Mouse (Mus musculus): Measurements from ENCODE around the gene Slc6a2.

Gene Slc6a2

DNA sequence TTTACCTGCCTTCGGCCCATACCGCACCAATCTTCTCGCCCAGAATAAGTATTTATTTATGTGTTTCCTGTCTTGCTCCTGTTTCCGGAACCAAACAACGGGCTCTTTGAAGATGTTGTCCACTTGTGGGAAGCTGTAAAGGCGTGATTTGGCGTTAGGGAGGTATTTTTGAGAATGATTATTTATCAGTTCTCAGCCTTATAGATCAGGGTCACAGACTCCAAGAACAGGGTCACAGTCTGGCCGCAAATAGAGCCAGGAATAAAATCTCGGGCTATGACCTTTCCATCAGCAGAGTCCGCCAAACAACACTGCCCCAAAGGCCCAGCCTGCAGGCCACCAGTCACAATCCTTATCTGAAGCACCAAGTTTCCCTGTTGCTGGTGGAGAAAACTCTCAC lies at the start of gene Slc6a2:
Gene Slc6a2, plus strand, starts transcription at position 301 of the 400 bp plus-strand sequence.
- in situ Hi-C loops (cut with MboI; ENCODE audit: unreplicated experiment in 2 of 2), result no loop called here

DNA sequence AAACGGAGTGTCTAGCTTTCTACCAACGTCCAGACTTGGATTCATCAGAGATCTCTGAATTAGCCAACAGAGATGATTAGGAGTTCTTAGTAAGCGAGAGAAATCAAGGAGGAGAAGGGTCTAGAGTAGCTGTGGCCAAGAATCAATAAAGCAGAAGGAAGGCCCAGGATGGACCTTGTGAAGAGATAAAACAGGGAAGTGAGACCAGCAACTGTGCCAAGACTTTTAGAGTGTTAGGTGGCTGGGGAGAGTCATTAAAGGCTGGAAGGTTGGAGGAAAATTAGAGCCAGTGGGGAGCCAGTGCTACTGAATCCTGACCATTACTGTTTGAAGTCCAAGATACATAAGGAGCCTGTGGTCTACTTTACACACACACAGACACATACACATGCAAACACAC lies 48.4 kb upstream of the Slc6a2 start:
- in situ Hi-C loops (cut with MboI; ENCODE audit: unreplicated experiment in 2 of 2), result no loop called here

DNA sequence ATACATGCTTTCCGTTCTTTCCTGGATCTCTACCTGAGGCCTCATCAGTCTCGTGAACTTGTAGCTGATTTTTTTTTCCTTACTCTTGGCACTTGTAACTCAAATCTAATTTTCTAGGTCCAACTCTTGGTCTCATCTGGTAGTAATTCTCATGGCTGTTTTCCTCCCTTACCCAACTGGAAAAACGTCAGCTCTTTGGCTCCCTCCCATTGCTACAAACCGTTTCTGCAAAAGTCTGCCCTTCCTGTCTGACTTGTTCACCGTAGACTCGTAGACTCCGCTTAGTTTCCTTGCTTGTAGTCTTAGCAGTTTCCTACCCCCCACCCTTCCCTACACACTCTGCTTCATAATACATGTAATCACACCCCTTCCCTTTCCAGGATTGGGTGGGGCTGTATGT lies 46.5 kb upstream of the Slc6a2 start:
- in situ Hi-C loops (cut with MboI; ENCODE audit: unreplicated experiment in 2 of 2), result no loop called here

DNA sequence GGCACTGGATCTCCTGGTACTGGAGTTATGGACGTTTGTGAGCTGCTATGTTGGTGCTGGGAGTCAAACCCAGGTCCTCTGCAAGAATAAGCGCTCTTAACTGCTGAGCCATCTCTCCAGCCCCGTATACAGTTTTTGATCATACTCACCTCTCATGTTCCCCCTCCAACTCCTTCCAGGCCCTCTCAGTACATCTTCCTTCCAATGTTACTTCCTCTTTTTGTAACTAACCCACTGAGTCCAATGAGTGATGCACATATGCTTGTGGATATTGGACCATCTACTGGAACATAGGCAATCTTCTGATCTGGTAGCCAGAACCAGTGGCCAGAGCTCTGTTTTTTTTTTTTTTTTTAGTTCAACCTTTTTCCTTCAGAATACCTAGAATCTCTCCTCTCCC lies 43.8 kb upstream of the Slc6a2 start:
- in situ Hi-C loops (cut with MboI; ENCODE audit: unreplicated experiment in 2 of 2), result no loop called here

DNA sequence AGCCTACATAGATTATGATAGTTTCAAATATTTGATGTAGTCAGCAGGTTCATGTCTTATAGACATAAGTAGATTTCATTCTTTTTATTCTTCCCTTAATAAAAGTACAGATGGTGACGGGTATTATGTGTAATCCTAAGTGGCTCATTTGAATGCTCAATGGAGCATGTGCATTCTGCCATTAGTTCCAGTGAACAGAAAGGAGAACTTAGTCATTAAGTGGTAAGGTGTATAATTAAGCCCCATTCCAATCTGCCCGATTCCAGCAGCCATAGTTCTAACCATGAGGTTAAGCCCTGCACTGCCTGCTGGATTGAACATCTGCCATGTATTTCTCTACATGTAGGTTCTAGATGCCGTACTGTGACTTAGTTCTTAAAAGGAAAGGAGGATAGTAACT lies 38.1 kb upstream of the Slc6a2 start:
- in situ Hi-C loops (cut with MboI; ENCODE audit: unreplicated experiment in 2 of 2), result no loop called here

DNA sequence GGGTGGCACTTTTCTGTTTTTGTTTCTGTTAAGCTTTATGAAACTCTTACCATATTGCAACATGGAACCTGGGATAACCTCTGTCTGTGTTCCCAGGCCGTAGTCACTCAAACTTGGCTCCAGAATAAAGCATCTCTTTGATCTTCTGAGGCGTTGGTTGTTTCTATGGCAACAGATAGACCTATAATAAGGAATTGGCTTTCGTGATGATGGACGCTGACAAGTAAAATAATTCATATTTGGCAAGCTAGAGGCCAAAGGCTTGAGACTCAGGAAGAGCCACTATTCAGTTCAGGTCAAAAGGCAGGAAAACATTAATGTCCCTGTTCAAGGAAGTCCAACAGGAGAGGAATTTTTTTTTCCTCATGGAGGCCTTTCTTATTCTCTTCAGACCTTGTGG lies 30.9 kb upstream of the Slc6a2 start:
- in situ Hi-C loops (cut with MboI; ENCODE audit: unreplicated experiment in 2 of 2), result no loop called here

DNA sequence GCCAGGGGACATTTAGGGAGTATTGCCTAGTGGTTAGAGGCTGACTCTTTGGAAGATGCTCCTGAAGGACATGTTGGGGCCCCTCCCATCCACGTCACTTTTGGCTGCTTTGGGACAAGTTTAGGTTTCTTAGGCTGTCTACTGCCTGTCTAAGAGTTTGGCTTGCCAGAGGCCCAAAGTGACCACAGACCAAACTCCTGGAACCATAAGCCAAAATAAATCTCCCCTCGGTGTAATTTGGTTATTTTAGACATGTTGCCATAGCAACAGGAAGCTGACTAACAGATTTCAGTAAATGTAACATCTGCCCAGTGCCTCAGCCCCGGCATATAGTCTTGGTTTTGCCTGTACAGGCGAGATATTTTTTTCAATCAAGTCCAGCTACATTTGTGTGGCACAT lies 21.8 kb upstream of the Slc6a2 start:
- in situ Hi-C loops (cut with MboI; ENCODE audit: unreplicated experiment in 2 of 2), result no loop called here

DNA sequence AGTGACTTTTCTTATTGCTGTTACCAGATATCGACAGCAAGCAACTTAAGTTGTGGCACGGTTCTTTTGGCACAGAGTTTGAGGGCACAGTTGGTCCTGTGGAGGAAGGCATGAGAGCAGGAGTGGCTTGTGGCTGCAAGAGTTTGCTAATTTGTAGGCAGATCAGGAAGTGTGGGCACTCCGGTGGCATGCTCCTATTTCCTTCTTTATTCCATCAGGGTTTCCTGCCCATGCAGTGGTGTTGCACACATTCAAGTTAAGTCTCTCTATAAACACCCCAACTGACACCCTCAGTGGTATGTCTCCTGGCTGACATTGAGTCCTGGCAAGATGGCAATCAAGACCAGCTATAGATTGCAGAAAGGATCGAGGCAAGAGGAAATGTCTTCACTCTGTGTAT lies 10.8 kb upstream of the Slc6a2 start:
- in situ Hi-C loops (cut with MboI; ENCODE audit: unreplicated experiment in 2 of 2), result no loop called here

DNA sequence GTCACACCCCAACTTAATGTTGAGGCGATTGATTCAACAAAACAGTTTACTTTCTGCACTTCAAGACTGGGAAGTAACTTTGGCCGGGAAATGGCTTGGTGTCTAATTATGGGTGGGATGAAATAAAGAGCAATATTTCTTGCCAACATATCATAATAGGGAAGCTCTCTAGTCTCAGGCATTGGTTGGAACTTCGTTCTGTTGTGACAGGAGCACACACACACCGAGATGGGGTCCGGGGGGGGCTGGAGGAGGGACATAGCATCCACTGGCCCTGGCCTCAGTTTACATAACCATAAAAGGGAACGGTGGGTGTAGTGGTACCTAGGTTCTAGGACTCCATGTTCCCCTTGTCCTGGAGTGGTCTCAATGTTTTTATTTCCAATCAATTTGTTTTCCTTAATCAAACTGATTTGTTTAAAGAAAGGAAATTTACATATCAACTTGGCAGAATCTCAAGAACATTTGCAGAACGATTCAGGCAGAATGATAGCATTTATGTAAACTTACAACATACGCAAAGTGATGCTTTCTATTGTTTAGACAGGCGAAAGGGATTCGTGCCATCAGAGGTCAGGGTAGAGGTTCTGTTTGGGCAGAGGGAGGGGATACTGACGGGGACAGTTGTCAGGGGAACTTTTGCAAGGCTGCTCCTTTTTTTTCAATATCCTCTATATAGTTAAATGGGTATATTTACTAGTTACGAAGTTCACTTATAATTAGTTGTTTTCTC lies 9.1 kb upstream of the Slc6a2 start:
- in situ Hi-C loops (cut with MboI; ENCODE audit: unreplicated experiment in 2 of 2), result no loop called here

DNA sequence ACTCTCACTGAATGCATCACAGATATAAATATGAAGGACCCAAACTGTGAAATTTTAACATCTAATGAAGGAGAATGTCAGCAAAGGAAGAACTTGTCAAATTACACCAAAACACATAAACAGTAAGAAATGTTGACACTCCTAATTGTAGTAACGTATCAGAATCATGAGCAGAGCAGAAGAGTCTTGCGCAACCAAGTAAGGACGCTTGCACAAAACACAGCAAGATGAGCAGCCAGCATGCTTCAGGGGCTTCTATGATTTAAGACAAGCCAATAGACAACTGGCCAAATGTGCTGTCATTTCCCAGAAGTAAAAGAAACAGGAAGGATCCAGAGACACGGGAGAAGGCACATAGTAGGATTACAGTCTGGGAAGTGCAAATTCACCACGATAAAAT lies 5.8 kb upstream of the Slc6a2 start:
- in situ Hi-C loops (cut with MboI; ENCODE audit: unreplicated experiment in 2 of 2), result no loop called here

DNA sequence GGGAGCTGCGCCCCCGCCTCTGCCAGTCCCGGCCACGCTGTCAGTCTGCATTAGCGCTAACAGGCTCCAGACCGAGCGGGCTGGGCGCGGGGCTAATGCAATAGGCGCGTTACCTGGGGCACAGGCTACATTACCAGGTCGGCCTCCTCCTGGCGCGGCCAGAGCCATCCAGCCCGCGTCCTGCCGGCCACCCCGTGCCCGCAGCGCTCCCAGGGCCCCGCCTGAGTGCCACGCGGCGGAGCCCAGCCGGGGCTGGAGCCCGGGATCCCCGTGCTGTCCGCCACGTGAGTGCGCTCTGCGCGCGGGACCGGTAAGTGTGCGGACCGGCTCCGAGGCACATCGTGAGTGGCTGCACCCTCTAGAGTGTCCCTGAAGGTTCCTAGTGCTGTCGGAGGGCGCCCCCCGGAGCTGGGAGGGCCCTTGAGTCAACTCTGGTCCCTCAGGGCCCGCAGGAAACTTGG lies 602 bp downstream of the Slc6a2 start:
- in situ Hi-C loops (cut with MboI; ENCODE audit: unreplicated experiment in 2 of 2), result no loop called here

DNA sequence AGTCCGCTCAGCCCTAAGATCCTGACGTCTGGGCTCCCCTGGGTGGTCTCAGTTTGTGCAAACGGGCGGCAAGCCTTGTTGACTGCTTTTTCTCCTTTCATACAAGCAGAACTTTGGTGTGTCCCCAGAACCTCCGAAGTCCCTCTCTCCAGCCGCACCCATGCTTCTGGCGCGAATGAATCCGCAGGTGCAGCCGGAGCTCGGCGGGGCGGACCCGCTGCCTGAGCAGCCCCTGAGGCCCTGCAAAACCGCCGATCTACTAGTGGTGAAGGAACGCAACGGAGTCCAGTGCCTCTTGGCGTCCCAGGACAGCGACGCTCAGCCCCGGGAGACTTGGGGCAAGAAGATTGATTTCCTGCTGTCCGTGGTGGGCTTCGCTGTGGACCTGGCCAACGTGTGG lies 1.2 kb downstream of the Slc6a2 start:
- in situ Hi-C loops (cut with MboI; ENCODE audit: unreplicated experiment in 2 of 2), result no loop called here

DNA sequence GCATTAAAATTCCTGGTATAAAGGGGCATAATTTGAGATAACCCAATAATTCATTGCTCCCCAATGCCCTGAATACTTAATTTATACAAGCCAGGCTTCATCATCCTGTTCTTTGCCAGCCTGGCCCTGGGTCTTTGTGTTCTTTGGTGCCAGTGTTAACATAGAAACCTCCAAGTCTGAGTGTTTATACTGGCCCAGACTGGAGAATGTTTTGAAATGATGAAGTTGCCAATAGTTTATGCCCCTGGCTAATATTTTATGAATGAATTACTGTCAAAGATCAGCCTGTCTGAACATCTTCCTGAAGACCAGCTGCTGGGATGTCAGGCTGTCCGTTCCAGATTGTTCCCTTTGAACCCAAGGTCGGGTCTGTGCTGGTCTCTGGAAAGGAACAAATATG lies 4.7 kb downstream of the Slc6a2 start:
- in situ Hi-C loops (cut with MboI; ENCODE audit: unreplicated experiment in 2 of 2), result no loop called here

DNA sequence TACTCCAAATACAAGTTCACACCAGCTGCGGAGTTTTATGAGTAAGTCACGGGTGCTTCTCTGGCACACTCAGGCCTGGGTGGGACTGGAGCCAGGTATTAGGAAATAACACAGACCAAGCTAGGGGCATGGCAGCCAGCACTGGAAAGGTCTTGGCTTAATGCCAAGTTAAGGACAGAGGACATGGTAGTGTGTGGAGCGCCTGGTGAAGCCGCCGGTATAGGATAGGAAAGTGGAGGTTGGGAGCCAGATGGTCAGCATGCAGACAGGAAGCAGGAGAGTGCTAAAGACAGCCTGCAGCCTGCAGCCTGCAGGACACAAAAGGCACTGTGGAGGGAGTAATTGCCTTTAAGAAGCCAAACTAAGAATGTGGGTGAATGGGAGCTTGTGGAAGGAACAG lies 13.1 kb downstream of the Slc6a2 start:
- in situ Hi-C loops (cut with MboI; ENCODE audit: unreplicated experiment in 2 of 2), result no loop called here

DNA sequence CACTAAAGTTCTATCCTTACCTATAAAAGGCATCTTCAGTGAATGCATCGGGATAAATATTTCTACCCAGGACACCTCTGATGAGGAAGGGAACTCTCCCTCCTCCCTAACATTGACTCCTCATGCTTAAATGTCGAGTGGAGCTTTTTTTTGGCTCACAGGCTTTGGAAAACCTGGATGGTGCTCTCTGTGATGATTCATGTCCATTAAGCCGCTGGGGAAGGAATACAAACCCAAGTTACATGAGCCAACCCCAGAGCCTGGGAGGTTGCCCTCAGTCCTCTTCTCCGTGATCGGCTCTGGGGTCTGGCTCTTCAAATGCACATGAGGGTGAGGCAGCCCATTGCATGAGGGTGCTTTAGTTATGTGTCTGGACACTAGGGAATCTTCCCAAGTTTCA lies 16.8 kb downstream of the Slc6a2 start:
- in situ Hi-C loops (cut with MboI; ENCODE audit: unreplicated experiment in 2 of 2), result no loop called here

DNA sequence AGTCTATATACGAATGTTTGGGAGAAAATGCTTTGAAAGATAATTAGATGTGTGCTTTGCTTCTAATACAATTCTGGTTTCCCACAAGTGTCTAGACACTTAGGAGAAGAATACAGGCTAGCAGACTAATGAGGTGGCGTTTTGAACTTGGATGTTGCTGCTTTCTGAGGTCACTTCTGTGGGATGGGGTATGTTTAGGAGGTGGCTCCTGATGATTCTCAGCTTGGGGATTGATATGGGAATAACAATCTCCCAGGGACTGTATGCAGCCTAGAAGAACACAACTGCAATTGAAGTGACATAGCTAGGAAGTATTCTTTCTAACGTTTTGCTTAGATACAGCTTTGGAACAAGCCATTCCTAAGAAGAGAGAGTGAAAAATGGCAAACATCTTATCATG lies 22.6 kb downstream of the Slc6a2 start:
- in situ Hi-C loops (cut with MboI; ENCODE audit: unreplicated experiment in 2 of 2), result no loop called here

DNA sequence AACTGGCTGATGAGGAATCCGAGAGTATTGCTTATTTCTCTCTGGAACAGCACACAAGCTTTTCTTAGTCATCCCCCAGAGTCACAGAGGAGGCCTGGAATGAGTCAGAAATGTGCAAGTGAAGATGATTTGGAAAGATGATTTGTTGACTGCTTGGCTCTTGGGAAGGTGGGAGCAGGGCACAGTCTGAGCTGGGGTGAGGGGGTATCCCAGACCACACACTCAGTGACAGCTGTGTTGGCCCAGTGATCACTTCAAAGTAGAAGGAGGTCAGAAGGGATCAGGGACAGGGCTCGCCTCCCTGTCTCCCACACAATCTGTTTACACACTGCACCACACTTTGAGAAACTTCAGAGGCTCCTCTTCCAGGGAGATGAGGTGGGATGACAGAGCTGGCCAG lies 24.5 kb downstream of the Slc6a2 start:
- in situ Hi-C loops (cut with MboI; ENCODE audit: unreplicated experiment in 2 of 2), result no loop called here

DNA sequence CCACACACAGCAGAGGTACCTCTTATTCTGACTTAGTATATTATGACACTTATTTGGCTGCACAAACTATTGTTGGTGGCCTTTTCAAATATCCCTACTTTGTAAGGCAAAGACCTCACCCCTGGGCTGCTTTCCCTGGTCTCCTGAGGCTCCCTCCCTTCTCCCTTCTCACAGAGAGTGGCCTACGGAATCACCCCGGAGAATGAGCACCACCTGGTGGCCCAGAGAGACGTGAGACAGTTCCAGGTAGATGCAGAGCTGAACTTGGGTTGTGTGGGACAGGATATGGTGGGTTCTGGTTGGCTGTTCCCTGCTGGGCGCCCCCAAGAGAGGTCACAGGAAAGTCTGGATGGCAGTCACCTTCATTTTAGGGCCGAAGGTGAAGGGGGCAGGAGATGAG lies 37.0 kb downstream of the Slc6a2 start:
- in situ Hi-C loops (cut with MboI; ENCODE audit: unreplicated experiment in 2 of 2), result no loop called here

DNA sequence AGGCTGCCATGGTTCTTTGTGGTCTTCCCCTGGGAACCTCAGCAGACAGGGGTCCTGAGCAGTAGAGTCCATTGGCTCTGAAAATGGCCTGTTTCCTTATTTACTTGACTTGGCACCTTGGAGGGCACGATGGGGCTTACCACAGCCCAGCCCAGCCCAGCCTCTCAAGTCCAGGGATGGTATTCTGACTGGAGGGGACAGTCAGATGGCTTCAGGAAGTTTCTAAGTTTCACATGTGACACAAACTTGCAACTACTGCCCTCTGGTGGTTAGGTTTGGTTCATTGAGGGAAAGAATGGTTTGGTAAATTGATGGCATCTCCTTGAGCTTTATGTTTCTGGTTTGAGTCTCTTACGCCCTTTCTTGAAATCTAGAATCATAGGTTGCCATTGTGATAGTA lies 38.7 kb downstream of the Slc6a2 start:
- in situ Hi-C loops (cut with MboI; ENCODE audit: unreplicated experiment in 2 of 2), result no loop called here

DNA sequence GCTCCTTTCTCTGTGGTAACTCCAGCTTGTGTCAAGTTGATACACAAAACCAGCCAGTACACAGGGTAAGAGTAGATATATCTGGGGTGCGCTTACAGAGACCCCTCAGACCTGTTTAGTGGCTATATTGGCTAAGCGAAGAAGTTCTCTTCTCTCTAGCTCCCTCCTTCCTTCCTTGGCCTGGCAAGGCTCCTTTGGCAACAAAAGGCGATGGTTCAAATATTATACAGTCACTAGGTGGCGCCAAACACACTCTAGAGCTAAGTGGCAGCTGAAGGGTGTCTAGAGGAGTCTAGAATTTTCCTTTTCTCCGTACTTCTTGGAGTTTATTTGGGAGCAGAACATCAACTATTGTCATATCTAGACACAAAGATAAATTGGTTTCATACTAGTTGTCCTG lies 50.4 kb downstream of the Slc6a2 start:
- in situ Hi-C loops (cut with MboI; ENCODE audit: unreplicated experiment in 2 of 2), result loop anchor here (5.0 to 10.0 kb wide), 4 partner anchors 1045 to 1485 kb away; no protein-coding TSS in a partner anchor

DNA sequence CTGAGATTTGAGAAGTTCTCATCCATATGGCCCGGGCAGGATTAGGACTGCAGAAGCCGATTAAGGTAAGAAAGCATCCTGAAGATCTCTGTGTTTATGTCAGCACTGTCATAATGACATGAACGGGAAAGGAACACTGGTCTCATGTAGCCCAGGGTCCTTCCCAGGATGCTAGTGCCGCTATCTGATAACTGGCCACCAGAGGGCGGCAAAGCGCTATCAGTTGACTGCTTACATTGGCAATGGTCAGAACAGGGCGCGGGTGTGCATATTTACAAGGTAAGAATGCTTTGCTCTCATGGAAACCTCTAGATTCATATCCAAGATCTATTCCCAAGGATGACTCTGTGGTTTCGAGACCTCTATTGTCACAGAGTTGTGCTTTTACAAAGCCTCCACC lies 51.6 kb downstream of the Slc6a2 start:
- in situ Hi-C loops (cut with MboI; ENCODE audit: unreplicated experiment in 2 of 2), result loop anchor here (5.0 to 10.0 kb wide), 4 partner anchors 1043 to 1487 kb away; no protein-coding TSS in a partner anchor

DNA sequence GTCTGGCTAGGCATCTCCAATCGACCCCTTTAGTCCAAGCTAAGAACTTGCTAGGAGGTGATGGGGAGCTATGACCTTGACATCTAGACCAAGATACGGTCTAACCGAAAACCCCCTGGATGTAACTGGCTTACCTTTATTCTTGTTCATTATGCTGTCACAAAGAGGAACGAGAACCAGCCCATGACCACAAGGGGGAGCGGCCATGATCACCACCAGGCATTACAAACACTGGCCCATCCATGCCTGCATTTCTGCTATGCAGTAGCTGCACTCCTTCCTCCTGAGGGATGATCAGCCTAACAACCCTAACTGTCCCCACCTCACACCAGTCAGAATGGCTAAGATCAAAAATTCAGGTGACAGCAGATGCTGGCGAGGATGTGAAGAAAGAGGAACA lies 52.3 kb downstream of the Slc6a2 start:
- in situ Hi-C loops (cut with MboI; ENCODE audit: unreplicated experiment in 2 of 2), result loop anchor here (5.0 to 10.0 kb wide), 4 partner anchors 1043 to 1487 kb away; no protein-coding TSS in a partner anchor

DNA sequence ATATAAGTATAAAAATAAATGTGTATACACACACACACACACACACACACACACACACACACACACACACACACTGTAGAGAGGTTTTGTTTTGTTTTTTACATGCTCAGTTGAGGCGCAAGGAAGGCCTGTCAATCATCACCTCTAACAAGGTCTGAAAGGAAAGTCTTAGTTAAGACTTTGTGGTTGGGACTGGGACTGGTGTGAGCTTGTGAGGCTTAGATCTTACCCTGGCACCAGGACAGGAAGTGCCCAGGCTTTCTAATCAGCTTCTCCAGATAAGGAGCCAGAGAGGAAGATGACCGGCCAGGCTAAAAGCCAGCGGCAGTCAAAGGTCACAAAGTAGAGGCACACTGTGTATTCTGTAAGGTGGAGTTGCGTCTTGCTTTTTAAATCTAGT lies 54.4 kb downstream of the Slc6a2 start:
- in situ Hi-C loops (cut with MboI; ENCODE audit: unreplicated experiment in 2 of 2), result loop anchor here (5.0 to 10.0 kb wide), 4 partner anchors 1041 to 1489 kb away; no protein-coding TSS in a partner anchor
